Mouse (Mus musculus): ENCODE results near the gene Gripap1. TPM values are rescaled to one million over a fixed set of nuclear protein-coding genes. Genes with fewer than 3 reads are reported as not detected.

Gene Gripap1
- total and polyA plus RNA-seq, 2 experiments: 13.5 to 22.2 TPM

DNA sequence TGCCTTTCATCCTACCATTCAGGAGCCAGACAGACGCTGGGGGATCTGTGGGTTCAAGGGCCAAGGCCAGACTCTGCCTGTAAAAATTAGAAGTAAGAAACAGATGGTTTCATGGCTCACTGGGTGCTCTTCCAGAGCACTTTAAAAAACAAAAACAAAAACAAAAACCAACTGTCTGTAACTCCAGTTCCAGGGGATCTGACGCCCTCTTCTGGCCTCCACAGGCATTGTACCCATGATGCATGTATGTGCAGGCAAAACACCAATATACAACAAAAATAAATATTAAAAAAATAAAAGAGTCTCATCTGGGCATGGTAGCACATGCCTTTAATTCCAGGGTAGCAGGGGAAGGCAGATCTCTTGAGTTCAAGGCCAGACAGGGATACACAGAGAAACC lies 16.8 kb upstream of the Gripap1 start:
- DNase-seq (ENCODE audit: extremely low read depth, low read depth, low spot score): no peak
- Histone ChIP-seq H3K79me2 (ENCODE audit: control insufficient read depth, insufficient read depth, low read length) (no peaks in the 10 kb centered on the region), H3K27me3 (ENCODE audit: control insufficient read depth, insufficient read depth, low read length) (no peaks in the 10 kb centered on the region), H3K36me3 (ENCODE audit: control insufficient read depth, insufficient read depth, low read length) (peaks cover 41% of the 10 kb centered on the region), H3K9ac (ENCODE audit: low read depth, low read length) (no peak overlapping the region), H3K4me3 (ENCODE audit: insufficient read depth, low read depth, low read length) (no peak overlapping the region), H3K4me1 (ENCODE audit: control insufficient read depth, insufficient read depth, low read length) (no peaks in the 10 kb centered on the region), H3K27ac (replicated peaks; ENCODE audit: insufficient read depth, low read depth, low read length) (no peak overlapping the region)
- 32% methylated on average over 2 of the region's 2 CpGs for WGBS
- peak; percentile 27; the same call in 1 of the 2 replicates for TF ChIP-seq CTCF (IDR thresholded peaks at IDR 0.05; ENCODE audit: low read depth, low read length)
- no peak for TF ChIP-seq POLR2A (IDR thresholded peaks at IDR 0.05; ENCODE audit: extremely low read depth, insufficient read depth, low read length)

DNA sequence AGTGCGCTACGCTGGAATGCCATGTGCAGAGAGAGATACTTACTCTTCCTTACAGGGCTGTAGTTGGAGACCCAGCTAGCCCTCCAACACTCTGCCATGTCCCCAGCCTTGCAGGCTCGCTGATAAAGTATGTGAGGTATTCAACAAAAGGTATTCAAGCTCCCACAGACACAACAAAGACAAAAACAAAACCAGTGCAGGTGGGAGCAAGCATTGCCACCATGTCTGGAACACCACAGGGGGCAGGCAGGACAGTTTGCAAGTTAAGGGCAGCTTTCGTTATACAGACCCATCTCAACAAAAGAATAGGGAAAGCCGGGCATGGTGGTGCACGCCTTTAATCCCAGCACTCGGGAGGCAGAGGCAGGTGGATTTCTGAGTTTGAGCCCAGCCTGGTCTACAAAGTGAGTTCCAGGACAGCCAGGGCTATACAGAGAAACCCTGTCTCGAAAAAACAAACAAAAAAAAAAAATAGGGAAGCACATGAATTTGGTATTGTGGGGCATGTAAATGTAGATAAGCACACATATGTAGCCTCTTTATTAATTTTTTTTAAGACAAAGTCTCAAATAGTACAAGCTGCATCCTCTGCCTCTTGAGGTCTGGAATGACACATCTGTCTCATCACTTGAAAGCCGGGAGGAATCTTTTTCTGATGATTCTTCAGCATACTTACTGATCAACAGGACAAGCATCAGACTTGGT lies 13.9 kb upstream of the Gripap1 start:
- H3K9ac ChIP-seq (ENCODE audit: low read depth, low read length): no peak overlapping the region
- H3K4me1 ChIP-seq (ENCODE audit: control insufficient read depth, insufficient read depth, low read length): no peaks in the 10 kb centered on the region
- 84% methylated on average over 9 of the region's 9 CpGs for WGBS
- no peak overlapping the region for H3K4me3 ChIP-seq (ENCODE audit: insufficient read depth, low read depth, low read length)
- H3K27me3 ChIP-seq (ENCODE audit: control insufficient read depth, insufficient read depth, low read length): no peaks in the 10 kb centered on the region
- no peak for DNase-seq (ENCODE audit: extremely low read depth, low read depth, low spot score)
- no peak overlapping the region for H3K27ac ChIP-seq (replicated peaks; ENCODE audit: insufficient read depth, low read depth, low read length)
- H3K79me2 ChIP-seq (ENCODE audit: control insufficient read depth, insufficient read depth, low read length): no peaks in the 10 kb centered on the region
- H3K36me3 ChIP-seq (ENCODE audit: control insufficient read depth, insufficient read depth, low read length): peaks cover 18% of the 10 kb centered on the region; the same call in 1 of the 2 replicates
- TF ChIP-seq POLR2A (IDR thresholded peaks at IDR 0.05; ENCODE audit: extremely low read depth, insufficient read depth, low read length) (no peak), CTCF (IDR thresholded peaks at IDR 0.05; ENCODE audit: low read depth, low read length) (no peak)

DNA sequence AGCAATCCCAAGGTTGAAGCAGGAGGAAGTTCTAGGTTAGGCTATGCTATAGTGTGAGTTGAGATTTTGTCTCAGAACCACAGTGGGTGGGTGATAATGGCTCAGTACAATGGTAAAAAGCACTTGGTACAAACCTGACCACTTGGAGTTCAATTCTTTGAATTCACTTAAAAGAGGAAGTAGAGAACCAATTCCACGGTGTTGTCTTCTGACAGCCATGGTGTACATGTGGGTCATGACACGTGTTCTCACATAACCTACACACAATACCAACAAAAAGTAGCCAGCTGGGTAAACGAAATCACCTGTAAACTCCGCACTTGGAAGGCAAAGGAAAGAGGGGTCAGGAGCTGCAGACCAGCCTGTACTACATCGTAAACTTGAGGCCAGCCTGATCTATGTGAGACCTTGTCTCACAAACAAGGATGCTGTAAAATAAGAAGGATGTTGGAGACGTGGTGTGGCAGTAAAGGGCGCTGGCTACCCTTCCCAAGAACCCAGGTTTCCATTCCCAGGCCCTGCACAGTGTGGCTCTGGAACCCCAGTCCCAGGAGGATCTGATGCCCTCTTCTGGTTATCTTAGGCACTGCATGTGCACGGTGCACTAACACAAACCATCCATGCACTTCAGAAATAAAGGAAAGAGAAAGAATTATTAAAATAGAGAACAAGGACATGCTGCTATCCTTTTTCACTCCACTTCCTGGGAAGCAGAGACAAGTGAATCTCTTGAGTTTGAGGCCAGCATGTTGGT lies 13.1 kb upstream of the Gripap1 start:
- Histone ChIP-seq H3K4me1 (ENCODE audit: control insufficient read depth, insufficient read depth, low read length) (no peaks in the 10 kb centered on the region), H3K27ac (replicated peaks; ENCODE audit: insufficient read depth, low read depth, low read length) (no peak overlapping the region), H3K4me3 (ENCODE audit: insufficient read depth, low read depth, low read length) (no peak overlapping the region), H3K27me3 (ENCODE audit: control insufficient read depth, insufficient read depth, low read length) (no peaks in the 10 kb centered on the region), H3K36me3 (ENCODE audit: control insufficient read depth, insufficient read depth, low read length) (peaks cover 12% of the 10 kb centered on the region; the same call in 1 of the 2 replicates), H3K79me2 (ENCODE audit: control insufficient read depth, insufficient read depth, low read length) (no peaks in the 10 kb centered on the region), H3K9ac (ENCODE audit: low read depth, low read length) (no peak overlapping the region)
- no peak for TF ChIP-seq POLR2A (IDR thresholded peaks at IDR 0.05; ENCODE audit: extremely low read depth, insufficient read depth, low read length)
- TF ChIP-seq CTCF (IDR thresholded peaks at IDR 0.05; ENCODE audit: low read depth, low read length): peak; percentile 75
- WGBS: 47% methylated on average over 8 of the region's 8 CpGs
- no peak for DNase-seq (ENCODE audit: extremely low read depth, low read depth, low spot score)

DNA sequence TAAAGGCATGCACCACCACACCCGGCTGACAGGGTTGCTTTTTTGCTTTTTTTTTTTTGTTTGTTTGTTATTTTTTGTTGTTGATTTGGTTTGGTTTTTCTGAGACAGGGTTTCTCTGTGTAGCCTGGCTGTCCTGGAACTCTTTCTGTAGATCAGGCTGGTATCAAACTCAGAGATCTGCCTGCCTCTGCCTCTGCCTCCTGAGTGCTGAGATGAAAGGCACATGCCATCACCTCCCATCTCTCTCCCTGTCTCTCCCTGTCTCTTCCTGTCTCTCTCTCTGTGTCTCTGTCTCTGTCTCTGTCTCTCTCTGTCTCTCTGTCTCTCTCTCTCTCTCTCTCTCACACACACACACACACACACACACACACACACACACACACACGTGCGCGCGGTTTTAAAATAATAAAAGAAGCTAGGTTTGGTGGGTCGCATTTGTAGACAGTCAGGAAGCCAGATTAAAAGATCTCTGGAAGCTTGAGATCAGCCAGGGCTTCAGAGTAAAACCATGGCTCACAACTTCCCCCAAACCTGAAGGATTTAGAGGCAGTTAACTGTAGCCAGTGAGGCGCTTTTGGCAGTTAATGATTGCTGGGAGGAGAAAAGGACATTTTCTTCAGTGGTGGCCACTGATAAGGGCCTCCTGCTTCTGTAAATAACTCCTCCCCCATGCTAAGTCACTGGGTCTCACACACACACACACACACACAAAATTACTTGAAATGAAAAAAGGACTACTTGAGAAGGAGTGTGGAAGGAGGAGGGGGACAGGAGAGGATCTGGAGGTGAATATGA lies 10.9 kb upstream of the Gripap1 start:
- Histone ChIP-seq H3K27me3 (ENCODE audit: control insufficient read depth, insufficient read depth, low read length) (no peaks in the 10 kb centered on the region), H3K4me3 (ENCODE audit: insufficient read depth, low read depth, low read length) (no peak overlapping the region), H3K4me1 (ENCODE audit: control insufficient read depth, insufficient read depth, low read length) (no peaks in the 10 kb centered on the region), H3K79me2 (ENCODE audit: control insufficient read depth, insufficient read depth, low read length) (no peaks in the 10 kb centered on the region), H3K9ac (ENCODE audit: low read depth, low read length) (no peak overlapping the region), H3K27ac (replicated peaks; ENCODE audit: insufficient read depth, low read depth, low read length) (no peak overlapping the region), H3K36me3 (ENCODE audit: control insufficient read depth, insufficient read depth, low read length) (peaks cover 6% of the 10 kb centered on the region; the same call in 1 of the 2 replicates)
- WGBS: 56% methylated on average over 7 of the region's 7 CpGs
- DNase-seq (ENCODE audit: extremely low read depth, low read depth, low spot score): no peak
- TF ChIP-seq POLR2A (IDR thresholded peaks at IDR 0.05; ENCODE audit: extremely low read depth, insufficient read depth, low read length) (no peak), CTCF (IDR thresholded peaks at IDR 0.05; ENCODE audit: low read depth, low read length) (no peak)

DNA sequence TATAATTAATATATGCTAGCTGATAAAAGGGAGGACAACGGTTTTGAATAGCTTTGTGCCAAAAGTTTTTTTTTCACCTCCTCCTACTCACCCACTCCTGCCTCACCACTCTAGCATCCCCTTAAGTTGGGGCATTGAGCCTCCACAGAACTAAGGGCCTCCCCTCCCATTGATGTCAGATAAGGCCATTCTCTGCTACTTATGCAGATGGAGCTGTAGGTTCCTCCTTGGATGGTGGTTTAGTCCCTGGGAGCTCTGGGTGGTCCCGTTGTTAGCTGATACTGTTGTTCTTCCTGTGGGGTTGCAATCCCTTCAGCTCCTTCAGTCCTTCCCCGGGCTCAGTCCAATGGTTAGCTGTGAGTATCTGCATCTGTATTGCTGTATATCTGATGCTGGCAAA lies 10.3 kb upstream of the Gripap1 start:
- Histone ChIP-seq H3K4me3 (ENCODE audit: insufficient read depth, low read depth, low read length) (no peak overlapping the region), H3K27me3 (ENCODE audit: control insufficient read depth, insufficient read depth, low read length) (no peaks in the 10 kb centered on the region), H3K4me1 (ENCODE audit: control insufficient read depth, insufficient read depth, low read length) (no peaks in the 10 kb centered on the region), H3K36me3 (ENCODE audit: control insufficient read depth, insufficient read depth, low read length) (no peaks in the 10 kb centered on the region), H3K27ac (replicated peaks; ENCODE audit: insufficient read depth, low read depth, low read length) (no peak overlapping the region), H3K79me2 (ENCODE audit: control insufficient read depth, insufficient read depth, low read length) (no peaks in the 10 kb centered on the region), H3K9ac (ENCODE audit: low read depth, low read length) (no peak overlapping the region)
- TF ChIP-seq CTCF (IDR thresholded peaks at IDR 0.05; ENCODE audit: low read depth, low read length) (no peak), POLR2A (IDR thresholded peaks at IDR 0.05; ENCODE audit: extremely low read depth, insufficient read depth, low read length) (no peak)
- 31% methylated on average over 3 of the region's 3 CpGs for WGBS
- no peak for DNase-seq (ENCODE audit: extremely low read depth, low read depth, low spot score)
